Mouse (Mus musculus): ENCODE results near the gene Tcf20. TPM values are rescaled to one million over a fixed set of nuclear protein-coding genes. Genes with fewer than 3 reads are reported as not detected.
"Not testable (repeated sequence)": the region's sequence is repeated elsewhere in the genome, so short reads cannot be mapped to it uniquely, and the experiment has no call there.

The Tcf20 gene
- total RNA-seq, 1 experiment = 143 TPM

DNA sequence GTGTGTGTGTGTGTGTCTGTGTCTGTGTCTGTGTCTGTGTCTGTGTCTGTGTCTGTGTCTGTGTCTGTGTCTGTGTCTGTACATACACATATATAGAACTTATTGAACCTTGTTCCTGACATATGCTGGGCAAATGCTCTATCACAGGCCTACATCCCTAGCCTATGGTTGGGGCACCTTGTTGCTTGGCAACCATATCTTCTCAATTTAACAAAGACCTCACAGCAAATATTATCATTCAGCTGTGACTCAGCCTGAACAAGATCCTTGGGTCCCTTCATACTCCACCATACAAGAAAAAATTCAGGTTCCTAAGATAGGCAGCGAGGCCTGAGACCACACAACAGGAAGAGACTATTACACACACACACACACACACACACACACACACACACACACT, 194.2 kb downstream of the Tcf20 start:
- H3K36me3 ChIP-seq (ENCODE audit: control insufficient read depth, insufficient read depth, low read length, poor library complexity, severe bottlenecking) = no peaks in the 10 kb centered on the region

DNA sequence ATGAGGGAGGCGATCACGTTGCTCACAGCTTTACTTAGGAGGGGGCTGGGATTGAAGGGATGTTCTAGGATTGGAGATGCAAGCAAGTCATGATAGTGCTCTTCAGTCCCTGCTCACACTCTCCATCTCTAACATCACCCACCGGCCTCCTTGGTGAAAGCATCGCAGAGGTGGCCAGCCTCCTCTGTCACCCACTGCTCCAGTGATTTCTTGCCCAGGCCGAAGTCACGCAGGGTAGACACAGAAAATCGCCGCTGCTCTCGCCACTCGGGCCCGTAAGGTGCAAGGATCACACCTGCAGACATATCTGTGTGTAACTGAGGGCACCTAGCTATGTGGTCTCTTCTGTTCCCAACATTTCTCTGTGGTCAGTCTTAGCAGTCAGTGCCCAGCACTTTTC, 195.1 kb downstream of the Tcf20 start:
- no peak for DNase-seq (ENCODE audit: low read depth, low spot score)
- Histone ChIP-seq H3K36me3 (ENCODE audit: control insufficient read depth, insufficient read depth, low read length, poor library complexity, severe bottlenecking) (no peaks in the 10 kb centered on the region), H3K9ac (ENCODE audit: insufficient read depth, low read depth, low read length, poor library complexity, severe bottlenecking) (no peak overlapping the region), H3K9me3 (ENCODE audit: control insufficient read depth, insufficient read depth, low read depth, low read length) (no peaks in the 10 kb centered on the region), H3K27ac (ENCODE audit: insufficient read depth, low read depth, low read length, poor library complexity, severe bottlenecking) (no peak overlapping the region), H3K4me3 (ENCODE audit: insufficient read depth in 1 of 2, low read depth in 1 of 2, low read length in 2 of 2, poor library complexity in 1 of 2, severe bottlenecking in 1 of 2) (no peak overlapping the region), H3K4me1 (ENCODE audit: control insufficient read depth in 2 of 2, insufficient read depth in 2 of 2, low read length in 2 of 2, poor library complexity in 1 of 2) (no peaks in the 10 kb centered on the region)
- in situ Hi-C loops (cut with MboI; ENCODE audit: low sequenced_read_pairs in 2 of 2, unreplicated experiment in 2 of 2) = no loop called here
- no peak for TF ChIP-seq CHD2 (IDR thresholded peaks at IDR 0.05; ENCODE audit: low read depth, low read length)
- TF ChIP-seq HCFC1 (IDR thresholded peaks at IDR 0.05; ENCODE audit: borderline replicate concordance, insufficient read depth, low read length) = no peak
- TF ChIP-seq MAFK (IDR thresholded peaks at IDR 0.05; ENCODE audit: insufficient read depth, low read depth, low read length) = no peak
- TF ChIP-seq ZNF384 (IDR thresholded peaks at IDR 0.05; ENCODE audit: low read depth, low read length) = no peak
- TF ChIP-seq ZC3H11A (IDR thresholded peaks at IDR 0.05; ENCODE audit: borderline replicate concordance, low read depth, low read length) = no peak

More for the DNA sequence above, 194.2 kb downstream of the Tcf20 start:
- DNase-seq (ENCODE audit: low read depth, low spot score) = no peak
- Histone ChIP-seq H3K4me1 (ENCODE audit: control insufficient read depth in 2 of 2, insufficient read depth in 2 of 2, low read length in 2 of 2, poor library complexity in 1 of 2) (no peaks in the 10 kb centered on the region), H3K27ac (ENCODE audit: insufficient read depth, low read depth, low read length, poor library complexity, severe bottlenecking) (no peak overlapping the region), H3K9me3 (ENCODE audit: control insufficient read depth, insufficient read depth, low read depth, low read length) (no peaks in the 10 kb centered on the region), H3K9ac (ENCODE audit: insufficient read depth, low read depth, low read length, poor library complexity, severe bottlenecking) (no peak overlapping the region), H3K4me3 (ENCODE audit: insufficient read depth in 1 of 2, low read depth in 1 of 2, low read length in 2 of 2, poor library complexity in 1 of 2, severe bottlenecking in 1 of 2) (no peak overlapping the region)
- TF ChIP-seq ZNF384 (IDR thresholded peaks at IDR 0.05; ENCODE audit: low read depth, low read length) = no peak
- in situ Hi-C loops (cut with MboI; ENCODE audit: low sequenced_read_pairs in 2 of 2, unreplicated experiment in 2 of 2) = no loop called here

GRCm38 (mm10) chr15:82784581-82784980, 203.1 kb downstream of the Tcf20 start:
- H3K9ac ChIP-seq (ENCODE audit: insufficient read depth, low read depth, low read length, poor library complexity, severe bottlenecking) = no peak overlapping the region
- no peak overlapping the region for H3K27ac ChIP-seq (ENCODE audit: insufficient read depth, low read depth, low read length, poor library complexity, severe bottlenecking)
- no peaks in the 10 kb centered on the region for H3K36me3 ChIP-seq (ENCODE audit: control insufficient read depth, insufficient read depth, low read length, poor library complexity, severe bottlenecking)
- no peak for TF ChIP-seq ZC3H11A (IDR thresholded peaks at IDR 0.05; ENCODE audit: borderline replicate concordance, low read depth, low read length)
- no peak for TF ChIP-seq ZNF384 (IDR thresholded peaks at IDR 0.05; ENCODE audit: low read depth, low read length)
- TF ChIP-seq CHD2 (IDR thresholded peaks at IDR 0.05; ENCODE audit: low read depth, low read length) = no peak
- TF ChIP-seq HCFC1 (IDR thresholded peaks at IDR 0.05; ENCODE audit: borderline replicate concordance, insufficient read depth, low read length) = no peak
- no peak for TF ChIP-seq MAFK (IDR thresholded peaks at IDR 0.05; ENCODE audit: insufficient read depth, low read depth, low read length)
- in situ Hi-C loops (cut with MboI; ENCODE audit: low sequenced_read_pairs in 2 of 2, unreplicated experiment in 2 of 2) = no loop called here
- no peak overlapping the region for H3K4me3 ChIP-seq (ENCODE audit: insufficient read depth in 1 of 2, low read depth in 1 of 2, low read length in 2 of 2, poor library complexity in 1 of 2, severe bottlenecking in 1 of 2)
- H3K4me1 ChIP-seq (ENCODE audit: control insufficient read depth in 2 of 2, insufficient read depth in 2 of 2, low read length in 2 of 2, poor library complexity in 1 of 2) = no peaks in the 10 kb centered on the region
- no peaks in the 10 kb centered on the region for H3K9me3 ChIP-seq (ENCODE audit: control insufficient read depth, insufficient read depth, low read depth, low read length)
- DNase-seq (ENCODE audit: low read depth, low spot score) = no peak

DNA sequence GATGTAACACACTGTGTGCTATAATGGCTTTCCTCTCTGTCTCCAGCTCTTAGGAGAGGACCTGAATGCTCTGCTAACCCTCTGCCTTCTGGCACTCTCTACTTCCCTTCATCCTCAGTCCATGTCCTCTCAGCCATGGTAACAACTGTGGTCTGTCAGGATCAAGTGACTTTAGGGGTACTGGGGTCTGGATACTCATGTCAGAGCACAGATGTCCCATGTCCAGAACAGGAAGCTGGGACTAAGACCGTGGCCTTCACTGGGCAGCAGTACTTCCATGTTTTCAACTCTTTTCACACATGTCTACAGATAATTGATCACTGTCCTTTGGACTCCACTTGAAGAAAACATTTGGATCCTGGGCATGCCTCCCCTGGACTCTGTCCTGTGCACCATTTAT, 203.9 kb downstream of the Tcf20 start:
- in situ Hi-C loops (cut with MboI; ENCODE audit: low sequenced_read_pairs in 2 of 2, unreplicated experiment in 2 of 2) = no loop called here
- Histone ChIP-seq H3K9me3 (ENCODE audit: control insufficient read depth, insufficient read depth, low read depth, low read length) (no peaks in the 10 kb centered on the region), H3K4me3 (ENCODE audit: insufficient read depth in 1 of 2, low read depth in 1 of 2, low read length in 2 of 2, poor library complexity in 1 of 2, severe bottlenecking in 1 of 2) (no peak overlapping the region), H3K36me3 (ENCODE audit: control insufficient read depth, insufficient read depth, low read length, poor library complexity, severe bottlenecking) (no peaks in the 10 kb centered on the region), H3K27ac (ENCODE audit: insufficient read depth, low read depth, low read length, poor library complexity, severe bottlenecking) (no peak overlapping the region), H3K4me1 (ENCODE audit: control insufficient read depth in 2 of 2, insufficient read depth in 2 of 2, low read length in 2 of 2, poor library complexity in 1 of 2) (no peaks in the 10 kb centered on the region), H3K9ac (ENCODE audit: insufficient read depth, low read depth, low read length, poor library complexity, severe bottlenecking) (no peak overlapping the region)
- no peak for TF ChIP-seq ZNF384 (IDR thresholded peaks at IDR 0.05; ENCODE audit: low read depth, low read length)
- TF ChIP-seq ZC3H11A (IDR thresholded peaks at IDR 0.05; ENCODE audit: borderline replicate concordance, low read depth, low read length) = no peak
- TF ChIP-seq CHD2 (IDR thresholded peaks at IDR 0.05; ENCODE audit: low read depth, low read length) = no peak
- no peak for DNase-seq (ENCODE audit: low read depth, low spot score)

- H3K36me3 ChIP-seq (ENCODE audit: control insufficient read depth, insufficient read depth, low read length, poor library complexity, severe bottlenecking); H3K4me3 ChIP-seq (ENCODE audit: insufficient read depth in 1 of 2, low read depth in 1 of 2, low read length in 2 of 2, poor library complexity in 1 of 2, severe bottlenecking in 1 of 2); DNase-seq (ENCODE audit: low read depth, low spot score); H3K4me1 ChIP-seq (ENCODE audit: control insufficient read depth in 2 of 2, insufficient read depth in 2 of 2, low read length in 2 of 2, poor library complexity in 1 of 2); in situ Hi-C loops (cut with MboI; ENCODE audit: low sequenced_read_pairs in 2 of 2, unreplicated experiment in 2 of 2); H3K9me3 ChIP-seq (ENCODE audit: control insufficient read depth, insufficient read depth, low read depth, low read length); H3K27ac ChIP-seq (ENCODE audit: insufficient read depth, low read depth, low read length, poor library complexity, severe bottlenecking); H3K9ac ChIP-seq (ENCODE audit: insufficient read depth, low read depth, low read length, poor library complexity, severe bottlenecking): not testable (repeated sequence)
Measured at GRCm38 (mm10) chr15:82777856-82778255, 209.8 kb downstream of the Tcf20 start.
